Mouse (Mus musculus) liver, embryonic 12.5 days (tissue): Measurements from ENCODE around the gene Evl. TPM values are rescaled to one million over a fixed set of nuclear protein-coding genes. Genes with fewer than 3 reads are reported as not detected.
A peak's percentile ranks its signal among the peaks of the same experiment; 100 is the strongest.

ENCODE experiments used
- microRNA counts: library from miRNA; unstranded; fragments of <30 nt; microRNA quantifications from one replicate; lab custom pipeline; 2017
- microRNA-seq: library from miRNA; unstranded; fragments of <30 nt; microRNA quantifications from one replicate; pipeline ENCODE4, GENCODE M21; 2017
- polyA plus RNA-seq: library from polyadenylated mRNA; unstranded; fragments of >200 nt; fragmentation: Nextera tagmentation; extraction: Ambion mirVana; gene quantifications from 2 replicates; pipeline ENCODE4 v1.2.1, GENCODE M21; 2016

Evl gene
- polyA plus RNA-seq, 1 experiment from 2014 or later: 12.9 TPM

MicroRNAs encoded within 50 kb of the gene (microRNA counts, 519-probe panel; counts per million panel counts)
- microRNA mmu-miR-342-3p (lab: Ali Mortazavi, UCI) (4,742 counts per million, percentile 83 among the panel's probes with 10 or more counts), microRNA mmu-miR-342-5p (lab: Ali Mortazavi, UCI) (582 counts per million, percentile 70 among the panel's probes with 10 or more counts)

Small RNAs within 50 kb of the gene (microRNA-seq; reads per million reads assigned to microRNA genes)
- not detected for gene Gm23872
- gene Mir342: 3,033 reads per million, percentile 85 among the genes with 10 or more reads in this experiment

Other genes with a start within 250 kb of the Evl start
- 0.07 and 0.17 TPM in 2 replicates for gene Hhipl1, start 248.4 kb upstream of the Evl start, polyA plus RNA-seq
- 0.86 and 1.7 TPM in 2 replicates for gene Cyp46a1, start 220.3 kb upstream of the Evl start, polyA plus RNA-seq
- 9.5 and 10.6 TPM in 2 replicates for gene Eml1, start 183.8 kb upstream of the Evl start, polyA plus RNA-seq
- gene Degs2, start 147.6 kb downstream of the Evl start, polyA plus RNA-seq: 0.15 and 0.42 TPM in 2 replicates
- gene Yy1, start 238.3 kb downstream of the Evl start, polyA plus RNA-seq: 13.1 and 14.6 TPM in 2 replicates